Mouse (Mus musculus) cerebellum, adult 11 months (tissue): ENCODE measurements around the gene Igtp.
"Not testable (repeated sequence)": the region's sequence is repeated elsewhere in the genome, so short reads cannot be mapped to it uniquely, and the experiment has no call there.

ENCODE experiments used
- DNase-seq: peaks from one replicate; pipeline ENCODE4 v3.0.0; 2022

Igtp gene

DNA sequence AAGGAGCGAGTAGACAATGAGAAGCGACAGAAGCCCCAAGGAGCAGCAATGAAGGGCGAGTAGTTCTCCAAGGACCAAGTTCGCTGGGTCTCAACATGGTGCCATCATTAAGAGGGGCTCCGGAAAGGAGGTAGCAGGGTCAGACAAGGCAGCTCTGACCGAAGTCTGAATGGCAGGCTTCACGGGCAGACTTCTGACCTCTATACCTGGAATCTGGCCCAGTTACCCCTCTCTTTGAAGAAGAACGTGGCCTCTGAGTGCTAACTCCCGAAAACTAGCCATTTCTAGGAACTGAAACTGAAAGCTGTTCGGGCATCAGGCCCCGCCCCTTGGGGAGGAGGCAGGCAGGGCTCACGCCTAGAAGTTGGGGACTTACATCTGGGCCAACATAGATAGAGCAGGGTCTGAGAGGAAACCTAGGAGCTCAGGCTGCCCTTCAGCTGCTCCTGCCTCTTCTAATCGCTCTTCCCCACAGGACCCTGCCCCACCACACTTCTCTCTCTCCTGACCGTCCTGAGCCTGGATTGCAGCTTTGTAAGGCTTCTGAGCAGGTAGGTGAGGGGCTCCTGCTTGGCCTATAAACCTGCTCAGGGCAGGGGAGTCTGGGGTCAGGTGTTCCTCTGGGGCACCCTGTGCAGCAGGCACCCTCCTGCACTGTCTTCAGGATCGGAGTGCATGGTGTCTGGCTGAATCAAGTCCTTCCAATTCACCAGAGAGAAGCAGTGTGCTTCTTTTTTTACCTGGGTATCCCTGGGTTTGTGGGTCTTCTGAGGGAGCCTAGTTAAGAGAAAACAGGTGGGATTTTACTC, at the start of gene Igtp, which contains the start of gene Irgm2:
Gene Igtp (plus strand): TSS at position 328 of the 809 bp plus-strand sequence.
Gene Irgm2 (plus strand): TSS at position 390 of the 809 bp plus-strand sequence.
- not testable (repeated sequence) for DNase-seq

DNA sequence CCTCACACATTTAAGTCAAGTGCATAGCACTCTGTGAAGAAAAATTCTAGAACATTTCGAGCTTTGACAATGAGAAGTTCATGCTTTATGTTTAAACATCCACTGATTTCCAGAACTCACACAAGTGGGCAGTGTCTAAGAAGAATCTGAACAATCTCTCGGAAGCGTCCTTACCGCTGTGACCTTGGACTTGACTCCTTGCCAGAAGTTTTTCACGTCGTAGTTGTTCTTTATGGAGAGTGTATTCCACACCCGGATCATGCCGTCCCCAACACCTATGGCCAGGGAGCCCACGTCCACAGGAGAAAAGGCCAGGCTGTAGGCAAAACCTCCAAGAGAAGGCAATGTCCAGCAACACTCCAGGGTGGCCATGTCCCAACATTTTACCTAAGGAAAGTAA, 43.9 kb upstream of the Igtp start:
- DNase-seq = no peak

DNA sequence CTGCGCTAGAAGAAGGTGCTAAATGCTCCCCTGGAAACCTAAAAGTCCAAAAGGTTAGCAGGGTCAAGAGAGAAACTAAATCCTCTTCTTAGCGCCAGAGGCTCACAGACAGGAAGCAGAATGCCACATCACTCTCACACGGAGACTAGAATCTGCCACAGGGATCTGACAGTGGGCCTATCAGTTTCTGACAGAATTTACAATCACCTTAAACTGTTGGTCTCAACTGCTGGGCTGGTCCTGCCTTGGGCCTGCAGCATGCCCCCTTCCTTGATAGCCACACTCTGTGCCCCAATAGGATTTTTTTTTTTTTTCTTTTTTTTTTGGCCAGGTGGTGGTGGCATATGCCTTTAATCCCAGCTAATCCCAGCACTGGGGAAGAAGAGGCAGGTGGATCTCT, 42.5 kb upstream of the Igtp start:
- no peak for DNase-seq

DNA sequence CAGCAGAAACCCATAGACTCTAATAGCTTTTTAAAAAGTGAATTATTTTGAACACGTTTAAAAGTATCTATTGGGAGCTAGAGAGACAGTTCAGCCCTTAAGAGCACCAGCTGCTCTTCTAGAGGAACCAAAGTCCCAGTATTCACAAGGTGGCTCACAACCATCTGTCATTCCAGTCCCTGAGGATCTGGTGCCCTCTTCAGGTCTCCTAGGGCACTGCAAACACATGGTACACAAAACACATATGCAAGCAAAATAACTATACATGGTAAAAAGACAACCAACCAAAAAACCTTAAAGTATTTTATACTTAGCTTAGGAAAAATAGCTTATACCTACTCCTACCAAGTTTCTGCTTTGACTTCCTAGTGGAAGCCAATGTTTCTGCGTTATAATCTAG, 34.3 kb upstream of the Igtp start:
- DNase-seq = no peak

DNA sequence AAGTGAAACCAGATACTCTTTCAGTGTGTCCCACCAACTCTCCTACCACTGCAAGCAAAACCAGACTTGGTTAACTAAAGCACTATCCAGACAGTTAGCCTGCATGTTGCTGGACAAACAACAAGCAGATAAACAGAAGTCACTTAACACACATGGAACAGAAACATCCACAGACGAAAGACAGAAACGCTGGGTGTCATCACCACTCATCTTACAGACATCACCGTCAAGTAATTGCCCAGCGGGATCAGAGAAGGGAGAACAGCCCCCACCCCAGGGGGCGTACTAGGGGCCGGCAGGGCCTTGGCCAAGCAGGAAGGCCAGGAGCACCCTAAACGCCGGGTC, 31.6 kb upstream of the Igtp start:
- DNase-seq = no peak

DNA sequence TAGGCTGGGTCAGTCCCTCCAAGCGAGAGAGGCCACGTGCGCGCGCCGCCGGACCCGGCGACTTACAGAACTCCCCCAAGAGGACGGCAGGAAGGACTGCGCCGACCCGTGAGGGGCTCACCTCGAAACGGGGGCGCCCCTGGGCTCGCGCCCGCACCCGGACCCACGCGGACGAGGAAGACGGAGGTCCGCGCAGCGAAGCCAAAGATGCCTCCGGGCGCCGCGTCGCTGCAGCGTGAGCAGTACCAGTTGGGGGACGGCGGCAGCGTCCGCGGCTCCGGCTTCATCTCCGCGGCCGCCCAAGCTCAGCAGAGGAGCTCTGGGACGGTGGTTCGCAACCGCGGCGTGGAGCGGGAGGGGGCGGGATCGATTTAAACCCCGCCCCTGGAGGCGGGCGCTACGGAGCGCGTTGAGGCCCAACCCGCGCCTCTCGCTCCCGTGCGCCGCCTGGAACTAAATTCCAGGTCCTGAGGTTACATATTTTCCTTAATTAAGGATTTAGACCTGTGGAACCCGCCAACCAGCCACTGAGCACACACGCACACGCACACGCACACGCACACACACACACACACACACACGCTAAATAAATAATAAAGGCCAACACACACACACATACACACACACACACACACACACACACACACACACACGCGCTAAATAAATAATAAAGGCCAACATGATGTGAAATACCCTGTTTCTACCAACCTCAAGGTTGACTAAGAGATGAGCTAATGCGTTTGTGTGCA, 31.0 kb upstream of the Igtp start, which contains the start of gene Gemin5:
Gene Gemin5 (minus strand): TSS at position 373 of the 749 bp plus-strand sequence.
- DNase-seq = peak; percentile 87

DNA sequence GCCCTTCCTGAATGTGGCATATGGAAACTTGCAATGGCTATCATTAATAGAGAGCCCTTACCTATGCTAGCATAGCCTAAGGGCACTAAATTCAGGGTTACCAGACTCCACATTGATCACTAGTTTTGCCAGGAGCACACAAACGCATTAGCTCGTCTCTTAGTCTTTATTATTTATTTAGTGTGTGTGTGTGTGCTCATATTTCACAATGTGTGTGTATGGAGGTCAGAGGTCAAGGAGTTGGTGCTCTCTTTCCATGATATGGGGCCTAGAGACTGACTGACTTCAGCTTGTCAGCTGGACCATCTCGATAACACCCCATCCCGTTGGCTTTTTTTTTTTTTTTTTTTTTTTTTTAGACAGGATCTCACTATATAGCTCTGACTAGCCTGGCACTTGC, 29.7 kb upstream of the Igtp start:
- no peak for DNase-seq

DNA sequence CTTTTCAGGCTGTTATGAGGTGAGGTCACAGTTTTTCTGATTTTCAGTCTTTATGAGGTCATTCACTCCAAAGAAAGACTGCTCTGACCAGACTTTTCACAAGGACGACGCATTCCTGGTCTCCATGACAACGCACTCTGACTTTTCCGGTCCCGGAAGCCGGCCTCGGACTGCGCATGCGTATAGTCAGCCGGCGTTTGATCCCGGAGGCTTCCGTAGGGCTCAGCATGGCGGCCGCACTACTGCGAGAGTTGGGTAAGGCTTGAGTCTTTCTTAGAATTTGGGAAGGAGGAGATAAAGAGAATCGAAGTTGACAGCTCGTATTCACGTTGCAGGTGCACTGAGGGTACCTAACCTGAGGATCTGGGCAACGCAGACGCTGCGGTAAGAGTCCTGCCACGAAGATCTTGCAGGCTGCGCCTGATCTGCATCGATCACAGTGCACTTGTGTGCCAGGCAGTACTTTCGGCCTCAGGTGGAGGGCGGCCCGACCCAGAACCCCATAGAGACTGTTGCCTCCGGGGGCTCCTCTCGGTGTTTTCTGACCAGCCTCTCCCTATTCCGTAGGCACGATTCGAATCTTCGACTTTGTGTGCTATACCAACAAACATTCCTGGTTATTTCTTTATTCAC, 27.8 kb upstream of the Igtp start, which contains the start of gene Mrpl22:
Gene Mrpl22 (plus strand): TSS at position 203 of the 633 bp plus-strand sequence.
- DNase-seq = peak; percentile 93

DNA sequence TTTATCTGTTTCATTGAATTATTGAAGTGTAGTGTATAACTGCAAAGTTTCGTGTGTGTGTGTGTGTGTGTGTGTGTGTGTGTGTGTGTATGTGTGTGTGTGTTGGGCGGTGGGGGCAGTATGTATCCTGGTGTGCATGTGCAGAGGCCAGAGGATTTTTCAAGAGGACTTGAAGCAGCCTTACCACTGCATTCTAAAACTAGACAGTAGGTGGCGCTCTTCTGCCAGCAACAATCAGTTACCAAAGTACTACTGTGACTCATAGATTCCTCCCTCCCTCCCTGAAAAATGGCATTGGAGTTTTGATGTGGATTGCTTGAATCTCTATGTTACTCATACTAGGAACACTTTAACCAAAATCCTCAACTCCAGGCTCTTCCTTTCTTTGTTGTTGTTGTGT, 19.8 kb upstream of the Igtp start:
- peak; percentile 71 for DNase-seq

DNA sequence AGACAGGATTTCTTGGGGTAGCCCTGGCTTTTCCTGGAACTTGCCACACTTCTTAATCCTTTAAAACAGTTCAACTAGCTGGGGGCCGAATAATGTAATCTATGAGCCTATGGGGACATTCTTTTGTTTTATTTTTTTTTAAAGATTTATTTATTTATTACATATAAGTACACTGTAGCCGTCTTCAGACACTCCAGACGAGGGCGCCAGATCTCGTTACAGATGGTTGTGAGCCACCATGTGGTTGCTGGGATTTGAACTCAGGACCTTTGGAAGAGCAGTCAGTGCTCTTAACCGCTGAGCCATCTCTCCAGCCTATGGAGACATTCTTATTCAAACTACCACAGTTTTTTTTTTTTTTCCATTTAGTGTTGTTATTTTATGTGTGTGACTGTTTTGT, 19.4 kb upstream of the Igtp start:
- not testable (repeated sequence) for DNase-seq

DNA sequence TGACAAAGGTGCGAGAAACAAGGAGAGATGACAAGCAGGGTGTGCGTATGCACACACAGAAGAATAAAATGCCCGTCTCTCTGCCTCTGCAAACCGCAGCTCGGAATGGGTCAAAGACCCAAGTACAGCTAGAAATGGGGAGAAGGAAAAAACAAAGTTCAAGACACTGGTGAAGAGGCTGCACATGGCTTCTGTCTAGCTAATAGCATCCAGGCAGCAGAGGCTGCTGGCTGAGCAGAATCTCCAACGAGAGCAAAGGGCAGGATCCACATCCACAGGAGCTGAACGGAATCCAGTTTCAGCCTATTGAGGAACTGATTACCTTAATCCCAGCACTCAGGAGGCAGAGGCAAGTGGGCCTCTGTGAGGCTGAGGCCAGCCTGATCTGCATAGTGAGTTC, 18.6 kb upstream of the Igtp start:
- no peak for DNase-seq

DNA sequence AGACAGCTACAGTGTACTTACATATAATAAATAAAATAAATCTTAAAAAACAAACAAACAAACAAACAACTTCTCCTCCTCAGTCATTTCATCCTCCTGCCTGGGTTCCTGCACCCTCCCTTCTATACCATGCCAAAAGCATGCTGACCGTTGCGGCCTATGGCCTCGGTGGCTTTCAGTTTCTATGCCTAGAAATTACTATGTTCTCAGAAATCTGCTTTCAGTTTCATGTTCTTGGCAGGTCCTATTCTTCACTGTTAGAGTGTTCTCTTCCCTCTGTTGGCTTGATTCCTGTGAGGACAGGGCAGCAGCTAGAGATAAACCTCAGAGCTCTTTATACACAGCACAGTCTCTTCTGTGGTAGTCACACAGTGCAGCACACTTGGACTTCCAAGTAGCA, 15.8 kb upstream of the Igtp start:
- DNase-seq = no peak

DNA sequence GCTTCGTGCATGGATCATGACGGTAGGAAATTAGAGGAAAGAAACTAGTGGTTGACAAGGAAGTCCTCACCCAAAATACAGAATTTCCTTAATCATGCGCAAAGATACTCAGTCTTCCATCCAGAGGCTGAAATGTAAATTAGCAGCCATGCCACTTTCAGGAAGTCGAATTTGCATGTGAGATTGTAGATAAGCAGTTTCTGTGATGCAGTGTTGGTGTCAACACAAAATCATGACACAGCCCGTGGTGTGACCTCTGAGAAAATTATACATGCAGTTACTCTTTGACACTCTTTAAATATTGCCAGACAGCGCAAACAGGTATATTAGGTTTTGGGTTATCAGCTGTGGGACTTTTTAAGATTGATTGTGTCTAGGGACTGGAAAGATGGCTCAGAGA, 9.7 kb upstream of the Igtp start:
- DNase-seq = no peak

DNA sequence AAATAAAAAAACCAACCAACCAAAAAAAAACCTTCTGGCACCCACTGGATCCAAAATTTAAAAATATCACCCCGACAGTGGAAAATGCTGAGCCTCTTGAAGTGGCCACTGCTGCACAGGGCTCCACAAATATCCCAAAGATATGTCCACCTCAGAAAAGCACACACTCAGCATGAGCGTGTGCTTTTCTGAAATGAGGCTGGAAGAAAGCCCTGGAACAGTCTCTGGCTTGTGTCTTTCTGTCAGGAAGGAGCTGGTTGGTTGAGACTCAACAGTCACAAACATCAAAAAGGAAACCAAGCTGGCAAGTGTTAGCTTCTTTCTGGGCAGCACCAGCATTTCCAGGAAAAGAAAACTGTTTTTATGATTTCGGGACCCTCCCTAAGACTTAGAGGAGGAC, 6.0 kb upstream of the Igtp start:
- no peak for DNase-seq

DNA sequence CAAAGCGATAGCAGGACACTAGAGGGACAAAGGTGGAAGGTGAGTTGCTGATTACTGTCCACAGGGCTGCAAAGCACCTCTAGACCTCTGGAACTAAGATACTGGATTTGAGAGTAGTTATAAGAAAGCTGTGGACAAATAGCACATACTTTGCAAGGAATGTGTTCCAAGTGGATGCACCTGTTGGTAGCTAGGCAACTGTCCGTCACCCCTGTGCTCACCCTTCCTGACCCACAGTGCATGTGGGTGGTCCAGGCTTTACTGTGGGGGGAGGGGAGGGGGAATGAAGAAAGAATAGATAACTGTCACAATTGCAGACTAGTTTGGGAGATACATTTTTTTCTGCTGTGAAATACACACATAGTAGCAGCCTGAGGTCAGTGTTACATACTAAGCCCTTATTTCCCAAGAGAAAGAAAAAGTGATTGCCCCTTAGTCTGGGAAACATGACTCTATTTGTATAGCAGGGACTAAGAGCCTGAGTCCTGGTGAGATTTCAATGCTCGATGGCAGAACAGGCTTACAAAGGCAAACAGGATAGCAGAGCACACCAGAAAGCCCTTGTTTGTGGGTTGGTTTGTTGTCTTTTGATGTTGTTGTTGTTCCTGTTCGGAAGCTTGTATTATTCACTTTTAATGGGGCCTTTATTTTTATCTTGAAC, 5.4 kb upstream of the Igtp start:
- no peak for DNase-seq

DNA sequence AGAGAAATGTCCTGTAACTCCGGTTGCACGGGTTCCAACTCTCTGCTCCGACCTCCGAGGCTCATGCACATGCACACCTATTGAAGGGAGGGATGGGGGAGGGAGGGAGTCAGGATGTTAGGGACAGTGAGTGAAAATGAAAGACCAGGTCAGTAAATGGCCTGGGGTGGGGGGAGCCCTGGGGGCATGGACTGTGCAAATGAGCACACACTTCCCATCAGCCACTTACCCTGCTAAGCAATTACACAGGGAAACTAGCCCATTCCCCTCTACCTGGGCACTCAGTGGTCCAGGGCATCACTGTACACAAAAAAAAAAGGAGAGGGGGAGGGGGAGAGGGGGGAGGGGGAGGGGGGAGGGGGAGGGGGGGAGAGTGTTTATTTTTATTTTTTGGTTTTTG, 693 bp upstream of the Igtp start:
- no peak for DNase-seq

DNA sequence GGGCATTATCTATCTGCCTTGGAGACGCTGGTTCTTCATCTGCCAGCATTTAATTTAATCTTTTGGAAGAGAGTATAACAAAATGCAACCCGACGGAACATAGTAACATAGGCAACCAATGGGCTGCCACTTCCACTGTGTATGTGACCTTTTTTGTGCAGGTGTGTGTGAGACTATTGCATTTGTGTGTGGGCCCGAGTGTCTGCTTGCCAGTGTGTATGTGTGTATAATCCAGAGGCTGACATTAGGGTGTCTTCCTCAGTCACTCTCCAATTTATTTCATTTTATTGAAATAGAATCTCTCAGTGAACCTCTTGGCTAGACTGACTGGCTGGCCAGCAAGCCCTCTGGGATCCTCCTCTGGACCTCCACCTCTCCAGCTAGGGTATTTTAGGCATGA, 870 bp downstream of the Igtp start:
- no peak for DNase-seq

DNA sequence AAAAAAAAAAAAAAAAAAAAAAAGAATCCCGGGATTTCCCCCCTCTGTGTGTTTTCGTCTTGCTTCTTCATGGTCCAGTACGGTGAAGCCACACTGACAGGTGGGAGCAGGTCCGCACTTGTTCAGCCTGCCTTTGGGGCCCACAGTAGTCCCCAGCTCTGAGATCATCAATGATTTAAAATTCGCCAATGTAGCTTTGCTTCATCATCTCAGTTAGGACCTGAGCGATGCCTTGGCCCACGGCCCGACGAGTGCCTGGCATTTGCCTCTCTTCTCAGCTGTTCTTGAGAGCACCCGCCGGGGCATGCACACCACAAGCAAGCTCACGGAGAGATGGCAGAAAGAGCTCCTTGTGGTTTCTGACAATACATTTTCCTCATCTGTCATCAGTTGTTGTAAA, 1.7 kb downstream of the Igtp start:
- no peak for DNase-seq

DNA sequence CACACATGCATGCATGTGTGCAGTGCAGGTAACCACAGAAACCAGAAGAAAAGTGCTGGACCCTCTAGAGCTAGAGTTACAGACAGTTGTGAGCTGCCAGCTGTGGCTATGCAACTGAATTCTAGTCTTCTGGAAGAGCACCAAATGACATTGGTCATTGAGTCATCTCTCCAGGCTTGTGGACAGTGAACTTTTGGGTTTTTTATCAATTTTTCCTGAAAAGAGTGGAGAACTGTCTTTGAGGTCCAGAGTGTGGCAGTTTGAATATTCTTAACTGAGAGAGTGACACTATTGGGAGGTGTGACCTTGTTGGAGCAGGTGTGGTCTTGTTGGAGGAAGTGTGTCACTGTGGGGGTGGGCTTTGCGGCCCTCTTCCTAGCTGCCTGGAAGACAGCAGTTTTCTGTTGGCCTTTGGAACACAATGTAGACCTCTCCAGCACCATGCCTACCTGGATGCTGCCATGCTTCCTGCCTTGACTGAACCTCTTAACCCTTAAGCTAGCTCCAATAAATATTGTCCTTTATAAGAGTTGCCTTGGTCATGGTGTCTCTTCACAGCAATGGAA, 11.0 kb downstream of the Igtp start:
- DNase-seq = no peak

DNA sequence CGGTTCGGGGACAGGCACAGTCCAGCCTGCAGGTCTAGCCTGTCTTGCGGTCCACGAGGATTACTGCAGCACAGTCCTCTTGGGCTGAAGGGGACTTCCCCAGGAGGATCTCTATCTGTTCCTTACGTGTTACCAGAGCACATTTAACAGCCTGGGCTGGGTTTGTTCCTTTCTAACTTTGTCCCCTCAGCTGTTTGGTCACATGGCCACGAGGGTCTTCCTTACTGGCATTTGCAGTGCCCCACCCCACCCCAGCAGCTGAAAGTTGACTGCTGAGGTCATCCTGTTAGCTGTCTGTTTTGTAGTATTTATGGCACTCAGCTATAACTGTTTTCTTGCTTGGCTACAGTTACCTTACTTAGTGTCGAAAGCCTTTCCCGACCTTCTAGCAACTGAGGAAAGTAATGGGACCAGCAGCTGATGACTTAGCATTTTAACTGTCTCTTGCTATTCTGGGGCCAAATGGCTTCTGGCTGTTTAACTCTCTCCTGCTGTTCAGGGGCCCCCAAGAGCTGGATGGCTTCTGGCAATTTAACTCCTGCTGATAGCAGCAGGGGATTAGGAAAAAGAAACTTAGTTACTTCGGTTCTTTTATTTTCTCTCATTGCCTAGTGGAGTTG, 11.8 kb downstream of the Igtp start:
- DNase-seq = no peak

DNA sequence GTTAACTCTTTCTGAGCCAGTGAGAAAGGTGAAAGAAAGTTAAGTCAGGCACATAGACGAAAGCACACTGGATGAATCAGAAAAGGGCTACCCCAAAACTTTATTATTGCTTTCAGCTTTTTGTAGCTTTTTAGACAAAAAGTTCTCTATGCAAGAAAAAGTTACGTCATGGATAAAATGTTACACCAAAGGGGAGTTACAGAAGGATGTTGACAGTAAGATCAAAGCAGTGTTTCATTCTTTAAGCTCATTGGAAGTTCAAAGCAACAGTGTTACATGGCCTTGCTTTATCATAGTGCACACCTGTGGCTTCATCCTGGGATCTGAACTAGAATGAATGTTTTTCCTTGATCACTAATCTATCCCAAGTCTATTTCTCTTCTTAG, 12.3 kb downstream of the Igtp start:
- DNase-seq = no peak

DNA sequence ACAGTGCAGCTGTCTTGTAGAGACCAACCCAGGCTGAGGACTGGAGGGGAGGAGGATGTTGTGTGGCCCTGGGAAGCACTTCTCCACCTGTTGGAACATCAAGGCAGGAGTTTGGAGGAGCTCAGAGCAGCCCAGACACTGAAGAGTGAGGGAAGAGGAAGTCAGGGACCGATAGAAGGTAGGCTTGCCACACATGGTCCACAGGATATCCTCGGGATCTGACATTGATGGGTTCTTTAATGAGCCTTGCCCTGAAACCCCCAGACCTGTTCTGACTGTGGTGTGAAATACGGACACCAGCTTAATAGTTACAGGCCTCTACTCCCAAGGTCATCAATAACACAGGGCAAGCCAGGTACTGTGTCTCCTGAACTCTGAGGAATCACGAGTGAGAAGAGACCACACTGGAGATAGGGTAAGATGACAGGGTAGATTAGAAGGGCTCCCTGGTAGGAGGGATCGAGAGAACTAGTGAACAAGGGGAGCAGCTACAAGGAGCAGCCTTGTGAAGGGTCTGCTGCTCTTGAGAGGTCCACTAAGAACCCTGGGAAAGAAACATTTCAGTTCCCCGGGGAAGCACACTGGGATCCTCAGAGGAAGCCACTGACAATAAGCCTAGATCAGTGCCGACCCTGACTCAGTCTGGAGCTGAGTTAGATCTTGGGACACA, 14.5 kb downstream of the Igtp start:
- no peak for DNase-seq
